Mouse (Mus musculus) ES-Bruce4 (cell line): ENCODE results near the gene Clec3a.

ENCODE experiments used
- CTCF ChIP-seq: IDR thresholded peaks from one replicate; pipeline ENCODE4 v1.8.1; 2011; ENCODE audit warnings: low read depth, low read length
- POLR2A ChIP-seq: IDR thresholded peaks from one replicate; pipeline ENCODE4 v1.8.1; 2011; ENCODE audit warnings: low read length; ENCODE audit not compliant: insufficient read depth

DNA sequence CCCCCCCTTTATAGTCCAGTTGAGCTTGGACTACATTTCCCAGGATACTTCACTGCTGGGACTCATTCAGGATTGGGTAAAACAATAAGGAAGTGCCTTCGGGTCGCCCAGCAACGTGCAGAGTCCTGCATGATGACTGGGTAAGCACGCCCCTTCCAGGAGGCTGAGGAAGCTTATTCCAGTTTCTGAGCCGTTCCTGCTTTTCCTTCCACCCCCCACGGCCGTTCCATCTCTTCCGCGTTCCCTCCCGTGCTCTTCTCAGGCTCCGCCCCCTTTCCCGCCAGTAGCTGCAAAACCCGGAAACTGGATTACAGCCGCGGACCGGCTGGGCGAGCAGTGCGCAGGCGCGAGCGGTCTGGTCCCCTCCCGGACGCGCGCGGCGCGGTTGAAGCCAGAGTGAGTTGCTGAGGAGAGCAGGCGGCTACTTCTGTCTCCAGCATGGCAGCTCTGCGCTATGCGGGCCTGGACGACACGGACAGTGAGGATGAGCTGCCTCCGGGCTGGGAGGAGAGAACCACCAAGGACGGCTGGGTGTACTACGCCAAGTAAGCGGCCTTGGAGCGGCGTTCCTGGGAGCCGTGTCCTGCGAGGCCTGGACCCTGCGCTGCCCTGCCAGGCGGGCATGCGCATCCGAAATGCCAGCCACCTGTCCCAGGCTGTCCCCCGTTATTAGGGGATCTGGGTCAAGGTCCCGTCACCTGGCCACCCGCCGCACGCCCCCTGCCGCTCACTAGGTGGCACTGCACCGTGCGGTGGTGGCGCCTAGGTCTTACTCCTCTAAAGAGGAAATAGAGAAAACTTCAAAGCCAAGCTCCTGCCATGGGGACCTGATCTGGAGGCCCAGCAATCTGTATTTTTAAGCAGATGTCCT is 21.7 kb downstream of the Clec3a start, which contains the start of gene Wwox:
- peak; percentile 54 for TF ChIP-seq POLR2A
- peak; percentile 75 for TF ChIP-seq CTCF
